Mouse (Mus musculus) midbrain, embryonic 10.5 days (tissue): ENCODE measurements around the gene Syne1. TPM values are rescaled to one million over a fixed set of nuclear protein-coding genes. Genes with fewer than 3 reads are reported as not detected.

ENCODE experiments used
- DNase-seq: peaks from one replicate; pipeline ENCODE4 v3.0.0-alpha.2; 2017; ENCODE audit warnings: low spot score
- H3K27ac ChIP-seq: fragments of 300-500 bp; sonication (generic); replicated peaks from 2 replicates; pipeline ENCODE4 v1.5.1; 2016; ENCODE audit warnings: mild to moderate bottlenecking
- H3K27me3 ChIP-seq: fragments of 300-500 bp; sonication (generic); 2 replicates; pipeline ENCODE4 v1.6.1; 2016; ENCODE audit warnings: low read depth, mild to moderate bottlenecking; ENCODE audit not compliant: poor library complexity, severe bottlenecking
- H3K36me3 ChIP-seq: fragments of 300-500 bp; sonication (generic); 2 replicates; pipeline ENCODE4 v1.6.1; 2016; ENCODE audit warnings: mild to moderate bottlenecking, moderate library complexity
- H3K4me1 ChIP-seq: fragments of 300-500 bp; sonication (generic); 2 replicates; pipeline ENCODE4 v1.6.1; 2016
- H3K4me3 ChIP-seq: fragments of 300-500 bp; sonication (generic); 2 replicates; pipeline ENCODE4 v1.5.1; 2016; ENCODE audit warnings: mild to moderate bottlenecking, moderate library complexity
- H3K9me3 ChIP-seq: fragments of 300-500 bp; sonication (generic); replicated peaks from 2 replicates; pipeline ENCODE4 v1.6.1; 2016; ENCODE audit warnings: mild to moderate bottlenecking
- WGBS: fragments of 180-500 bp; shearing (Covaris S2); methylation state at CpG from one replicate; pipeline ENCODE4 v1.1.7; 2016; 5-methylcytosine and 5-hydroxymethylcytosine counted together
- polyA plus RNA-seq: library from polyadenylated mRNA; unstranded; fragments of >200 nt; fragmentation: Nextera tagmentation; extraction: Ambion mirVana; gene quantifications from 2 replicates; pipeline ENCODE4 v1.2.1, GENCODE M21; 2016

The Syne1 gene
- polyA plus RNA-seq, 1 experiment from 2014 or later: 1.6 TPM

DNA sequence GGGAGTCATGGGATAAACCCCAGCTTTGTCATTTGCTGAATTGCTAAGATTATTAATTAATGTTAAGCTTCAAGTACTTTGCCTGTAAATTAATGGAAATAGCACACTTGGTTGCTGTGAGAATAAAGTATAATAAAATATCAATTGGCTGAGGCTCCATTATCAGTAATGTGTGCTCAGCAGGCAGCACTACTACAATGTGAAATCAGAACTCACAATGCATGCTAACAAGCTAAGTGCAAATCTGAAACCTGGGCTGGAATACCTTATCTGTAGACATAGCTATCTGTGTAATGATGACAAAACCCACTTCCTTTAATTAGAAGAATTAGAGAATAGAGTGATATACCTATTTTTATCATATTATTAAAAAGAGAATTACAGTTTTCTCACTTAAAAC lies 97.5 kb downstream of the Syne1 start:
- Histone ChIP-seq H3K36me3 (no peaks in the 10 kb centered on the region), H3K27ac (no peak overlapping the region)

GRCm38 (mm10) chr10:5449944-5450343 lies 101.3 kb downstream of the Syne1 start:
- H3K9me3 ChIP-seq: no peaks in the 10 kb centered on the region
- H3K4me1 ChIP-seq: no peaks in the 10 kb centered on the region
- 89% methylated on average over 2 of the region's 2 CpGs for WGBS
- H3K36me3 ChIP-seq: no peaks in the 10 kb centered on the region
- no peaks in the 10 kb centered on the region for H3K27me3 ChIP-seq
- DNase-seq: no peak
- no peak overlapping the region for H3K4me3 ChIP-seq
- H3K27ac ChIP-seq: no peak overlapping the region

More for the DNA sequence above, 97.5 kb downstream of the Syne1 start:
- no peaks in the 10 kb centered on the region for H3K9me3 ChIP-seq
- H3K4me1 ChIP-seq: no peaks in the 10 kb centered on the region
- no peaks in the 10 kb centered on the region for H3K27me3 ChIP-seq
- no peak overlapping the region for H3K4me3 ChIP-seq
- DNase-seq: no peak

DNA sequence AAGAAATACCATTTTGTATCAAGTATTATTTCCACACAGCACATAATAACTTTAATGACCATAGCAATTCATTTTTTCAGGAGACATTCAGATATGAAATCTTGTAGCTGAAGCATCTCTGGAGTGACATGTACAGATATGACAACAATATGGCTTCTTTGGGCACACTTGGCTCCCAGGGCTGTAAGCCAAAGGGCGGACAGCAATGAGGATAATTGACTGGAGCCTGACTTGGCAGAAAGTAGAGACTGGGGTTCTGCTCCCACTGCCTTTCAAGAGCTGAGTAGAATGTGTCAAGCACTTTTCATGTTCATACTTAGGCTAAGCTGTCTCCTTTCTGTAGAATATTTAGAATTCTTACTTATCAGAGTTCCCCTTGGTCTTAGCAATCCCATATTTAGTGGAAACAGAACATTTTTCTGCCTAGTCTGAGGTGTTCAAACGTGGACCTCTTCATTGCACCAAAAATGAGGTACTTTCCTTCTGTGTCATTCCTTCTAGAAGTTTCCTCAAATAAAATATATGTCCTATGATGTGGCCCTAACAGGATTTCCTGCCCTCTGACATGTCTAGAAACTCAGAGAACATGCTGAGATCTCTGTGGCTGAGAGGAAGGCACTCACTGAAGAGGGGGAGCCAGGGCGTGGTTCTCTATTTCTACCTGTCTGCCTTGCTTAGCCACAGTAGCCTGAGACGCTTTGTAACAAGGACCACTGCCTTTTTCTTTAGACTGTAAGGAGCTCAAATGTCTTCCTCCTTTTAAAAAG lies 103.1 kb downstream of the Syne1 start:
- 72% methylated on average over 4 of the region's 4 CpGs for WGBS

GRCm38 (mm10) chr10:5445313-5445712 lies 106.0 kb downstream of the Syne1 start:
- H3K27me3 ChIP-seq: no peaks in the 10 kb centered on the region
- 89% methylated on average over 3 of the region's 3 CpGs for WGBS
- no peaks in the 10 kb centered on the region for H3K9me3 ChIP-seq
- H3K36me3 ChIP-seq: no peaks in the 10 kb centered on the region
- H3K4me3 ChIP-seq: no peak overlapping the region
- no peaks in the 10 kb centered on the region for H3K4me1 ChIP-seq
- no peak overlapping the region for H3K27ac ChIP-seq
- DNase-seq: no peak

More for the DNA sequence above, 103.1 kb downstream of the Syne1 start:
- Histone ChIP-seq H3K9me3 (no peaks in the 10 kb centered on the region), H3K36me3 (no peaks in the 10 kb centered on the region), H3K27me3 (no peaks in the 10 kb centered on the region), H3K4me3 (no peak overlapping the region), H3K27ac (no peak overlapping the region), H3K4me1 (no peaks in the 10 kb centered on the region)
- DNase-seq: no peak

- no peak overlapping the region for H3K27ac ChIP-seq
- WGBS: 89% methylated on average over 2 of the region's 2 CpGs
- no peak for DNase-seq
Observed at GRCm38 (mm10) chr10:5443020-5443419, 108.3 kb downstream of the Syne1 start.

GRCm38 (mm10) chr10:5439802-5440350 lies 111.4 kb downstream of the Syne1 start:
- DNase-seq: no peak
- Histone ChIP-seq H3K27ac (no peak overlapping the region), H3K36me3 (no peaks in the 10 kb centered on the region), H3K9me3 (no peaks in the 10 kb centered on the region), H3K27me3 (no peaks in the 10 kb centered on the region), H3K4me3 (no peak overlapping the region), H3K4me1 (no peaks in the 10 kb centered on the region)
- 61% methylated on average over 2 of the region's 2 CpGs for WGBS

More at GRCm38 (mm10) chr10:5443020-5443419, 108.3 kb downstream of the Syne1 start:
- Histone ChIP-seq H3K4me1 (no peaks in the 10 kb centered on the region), H3K4me3 (no peak overlapping the region), H3K9me3 (no peaks in the 10 kb centered on the region), H3K36me3 (no peaks in the 10 kb centered on the region), H3K27me3 (no peaks in the 10 kb centered on the region)

GRCm38 (mm10) chr10:5437766-5438165 lies 113.5 kb downstream of the Syne1 start:
- no peak for DNase-seq
- H3K36me3 ChIP-seq: no peaks in the 10 kb centered on the region
- H3K4me3 ChIP-seq: no peak overlapping the region
- no peak overlapping the region for H3K27ac ChIP-seq
- 84% methylated on average over 2 of the region's 2 CpGs for WGBS
- H3K9me3 ChIP-seq: no peaks in the 10 kb centered on the region
- H3K27me3 ChIP-seq: no peaks in the 10 kb centered on the region
- no peaks in the 10 kb centered on the region for H3K4me1 ChIP-seq

- no peaks in the 10 kb centered on the region for H3K27me3 ChIP-seq
- WGBS: 85% methylated on average over 4 of the region's 4 CpGs
- no peak overlapping the region for H3K4me3 ChIP-seq
- no peaks in the 10 kb centered on the region for H3K9me3 ChIP-seq
- no peak overlapping the region for H3K27ac ChIP-seq
- no peak for DNase-seq
- no peaks in the 10 kb centered on the region for H3K36me3 ChIP-seq
- no peaks in the 10 kb centered on the region for H3K4me1 ChIP-seq
Observed at GRCm38 (mm10) chr10:5423984-5424383, 127.3 kb downstream of the Syne1 start.

DNA sequence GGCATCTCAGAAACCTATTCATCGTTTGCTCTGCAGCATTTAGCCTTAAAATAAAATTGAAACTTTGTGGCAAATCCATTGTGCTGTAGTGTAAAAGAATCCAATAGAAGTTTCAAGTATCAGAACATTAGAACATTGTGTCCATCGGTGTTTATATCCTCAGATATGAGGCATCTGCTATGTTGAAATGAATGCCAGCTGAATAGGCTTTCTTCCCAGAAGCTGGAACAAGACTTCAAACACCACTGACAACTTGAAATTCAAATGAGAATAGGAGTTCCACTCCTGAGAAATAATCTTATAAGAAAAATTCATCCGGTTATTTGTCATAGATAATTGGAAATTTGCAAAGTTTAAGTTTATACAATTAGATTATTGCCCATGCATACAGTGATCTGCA lies 135.6 kb downstream of the Syne1 start:
- H3K27me3 ChIP-seq: no peaks in the 10 kb centered on the region
- no peaks in the 10 kb centered on the region for H3K9me3 ChIP-seq
- no peak overlapping the region for H3K4me3 ChIP-seq
- no peak for DNase-seq
- H3K4me1 ChIP-seq: peaks cover 12% of the 10 kb centered on the region
- H3K36me3 ChIP-seq: no peaks in the 10 kb centered on the region
- no peak overlapping the region for H3K27ac ChIP-seq
- WGBS: 89% methylated on average over 3 of the region's 3 CpGs

DNA sequence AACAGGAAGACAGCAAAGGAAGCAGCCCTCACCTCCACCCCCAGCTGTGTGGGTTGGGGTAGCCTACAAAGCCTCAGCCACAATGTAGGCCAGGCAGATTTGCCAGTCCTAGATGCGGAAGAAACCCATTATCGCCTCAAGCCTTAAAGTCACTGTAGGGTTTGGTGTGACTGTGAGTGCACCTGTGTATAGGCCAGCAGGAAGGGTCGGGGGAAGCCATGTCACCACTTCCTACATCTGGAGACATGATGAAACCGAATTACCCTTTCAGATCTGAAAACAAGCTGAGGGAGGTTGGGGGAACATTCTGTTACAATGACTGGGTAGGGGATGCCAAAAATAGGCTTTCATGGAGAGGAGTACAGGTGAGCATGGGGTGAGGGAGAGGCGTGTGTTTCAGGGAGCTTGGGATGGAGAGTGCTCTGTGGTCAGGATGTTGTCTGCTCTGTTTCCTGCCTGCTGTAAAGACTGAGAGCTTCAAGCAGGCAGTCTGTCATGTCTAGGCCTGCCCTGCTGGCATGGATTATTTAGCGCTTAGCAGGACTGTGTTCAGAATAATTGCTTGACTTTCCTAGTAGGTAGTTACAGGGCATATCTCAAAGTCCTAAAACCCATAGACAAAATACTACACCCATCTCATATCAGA lies 167.0 kb downstream of the Syne1 start:
- 82% methylated on average over 6 of the region's 6 CpGs for WGBS
- Histone ChIP-seq H3K4me3 (no peak overlapping the region), H3K27ac (no peak overlapping the region), H3K27me3 (no peaks in the 10 kb centered on the region), H3K36me3 (no peaks in the 10 kb centered on the region), H3K4me1 (no peaks in the 10 kb centered on the region), H3K9me3 (no peaks in the 10 kb centered on the region)
- DNase-seq: no peak

- DNase-seq: no peak
- Histone ChIP-seq H3K27ac (no peak overlapping the region), H3K27me3 (no peaks in the 10 kb centered on the region), H3K9me3 (no peaks in the 10 kb centered on the region), H3K4me1 (no peaks in the 10 kb centered on the region), H3K36me3 (no peaks in the 10 kb centered on the region), H3K4me3 (no peak overlapping the region)
- 93% methylated on average over 4 of the region's 4 CpGs for WGBS
Observed at GRCm38 (mm10) chr10:5381536-5381935, 169.7 kb downstream of the Syne1 start.

GRCm38 (mm10) chr10:5378969-5379368 lies 172.3 kb downstream of the Syne1 start:
- no peaks in the 10 kb centered on the region for H3K9me3 ChIP-seq
- H3K27me3 ChIP-seq: no peaks in the 10 kb centered on the region
- no peaks in the 10 kb centered on the region for H3K4me1 ChIP-seq
- DNase-seq: no peak
- 75% methylated on average over 2 of the region's 2 CpGs for WGBS
- H3K4me3 ChIP-seq: no peak overlapping the region
- H3K27ac ChIP-seq: no peak overlapping the region
- no peaks in the 10 kb centered on the region for H3K36me3 ChIP-seq

- H3K4me3 ChIP-seq: no peak overlapping the region
- no peaks in the 10 kb centered on the region for H3K9me3 ChIP-seq
- no peaks in the 10 kb centered on the region for H3K4me1 ChIP-seq
- WGBS: 79% methylated on average over 4 of the region's 4 CpGs
- no peak for DNase-seq
- H3K36me3 ChIP-seq: no peaks in the 10 kb centered on the region
- H3K27ac ChIP-seq: no peak overlapping the region
- no peaks in the 10 kb centered on the region for H3K27me3 ChIP-seq
Observed at GRCm38 (mm10) chr10:5369599-5369998, 181.7 kb downstream of the Syne1 start.
